Mouse (Mus musculus) bone marrow macrophage, adult 2 months (primary cell): ENCODE data around the gene Ogfr.

Experiments
- CTCF ChIP-seq: IDR thresholded peaks from 2 replicates; pipeline ENCODE4 v1.5.1; 2012; ENCODE audit warnings: low read depth, mild to moderate bottlenecking, low read length, moderate library complexity
- POLR2A ChIP-seq: IDR thresholded peaks from 2 replicates; pipeline ENCODE4 v1.6.1; 2012; ENCODE audit warnings: mild to moderate bottlenecking, low read depth, low read length, borderline replicate concordance

DNA sequence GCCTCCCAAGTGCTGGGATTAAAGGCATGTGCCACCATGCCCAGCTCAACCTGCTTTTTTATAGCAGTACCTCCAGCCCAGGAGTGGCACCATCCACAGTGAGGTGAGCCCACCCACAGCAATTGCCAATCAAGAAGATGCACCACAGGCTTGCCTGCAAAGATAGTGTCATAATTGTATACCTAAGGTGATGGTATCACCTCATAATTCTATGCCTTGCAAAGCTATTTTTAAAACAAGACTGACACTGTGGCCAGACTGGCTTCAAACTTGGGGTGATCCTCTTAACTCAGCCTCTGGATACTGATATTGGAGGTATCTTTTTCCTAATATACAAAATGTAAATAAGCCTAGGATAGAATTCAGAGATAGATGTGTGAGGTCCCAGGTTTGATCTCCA lies 54.6 kb downstream of the Ogfr start:
- TF ChIP-seq CTCF: no peak
- no peak for TF ChIP-seq POLR2A
